Mouse (Mus musculus) small intestine, adult 2 months (tissue): ENCODE measurements around the gene Slc38a6. TPM values are rescaled to one million over a fixed set of nuclear protein-coding genes. Genes with fewer than 3 reads are reported as not detected.

ENCODE experiments used
- H3K27ac ChIP-seq: fragments of 200-500 bp; 2 replicates; pipeline ENCODE4 v1.5.1; 2012; ENCODE audit warnings: low read depth, low read length, control low read depth, inconsistent platforms; ENCODE audit not compliant: insufficient read depth
- H3K27me3 ChIP-seq: fragments of 200-500 bp; 2 replicates; pipeline ENCODE4 v1.6.1; 2012; ENCODE audit warnings: mild to moderate bottlenecking, moderate library complexity, low read length, inconsistent platforms; ENCODE audit not compliant: control insufficient read depth, insufficient read depth
- H3K36me3 ChIP-seq: fragments of 200-500 bp; 2 replicates; pipeline ENCODE4 v1.6.1; 2012; ENCODE audit warnings: mild to moderate bottlenecking, low read length, control low read depth, inconsistent platforms; ENCODE audit not compliant: control insufficient read depth, insufficient read depth
- H3K4me1 ChIP-seq: fragments of 200-500 bp; 2 replicates; pipeline ENCODE4 v1.6.1; 2012; ENCODE audit warnings: low read length, inconsistent platforms, mixed read lengths; ENCODE audit not compliant: control insufficient read depth, insufficient read depth, insufficient read length
- H3K4me3 ChIP-seq: fragments of 200-500 bp; 2 replicates; pipeline ENCODE4 v1.5.1; 2012; ENCODE audit warnings: low read depth, mild to moderate bottlenecking, control low read depth, inconsistent platforms, low read length, moderate library complexity
- CTCF ChIP-seq: fragments of 200-500 bp; IDR thresholded peaks from 2 replicates; pipeline ENCODE4 v1.5.1; 2012; ENCODE audit warnings: low read depth, mild to moderate bottlenecking, control low read depth, inconsistent platforms, low read length, moderate library complexity, mixed read lengths; ENCODE audit not compliant: insufficient replicate concordance, insufficient read length; ENCODE audit errors: extremely low read depth
- POLR2A ChIP-seq: fragments of 200-500 bp; IDR thresholded peaks from 2 replicates; pipeline ENCODE4 v1.6.1; 2012; ENCODE audit warnings: low read depth, mild to moderate bottlenecking, control low read depth, inconsistent platforms, low read length, moderate library complexity
- WGBS: fragments of 180-500 bp; shearing (Covaris S2); methylation state at CpG from one replicate; pipeline ENCODE4 v1.1.7; 2018; 5-methylcytosine and 5-hydroxymethylcytosine counted together
- polyA plus RNA-seq: library from polyadenylated mRNA; depleted of rRNA; stranded (reverse); fragments of >200 nt; gene quantifications from 2 replicates; pipeline ENCODE4 v1.2.3, GENCODE M21; 2012

Gene Slc38a6
- polyA plus RNA-seq, 1 experiment: 13.6 TPM

DNA sequence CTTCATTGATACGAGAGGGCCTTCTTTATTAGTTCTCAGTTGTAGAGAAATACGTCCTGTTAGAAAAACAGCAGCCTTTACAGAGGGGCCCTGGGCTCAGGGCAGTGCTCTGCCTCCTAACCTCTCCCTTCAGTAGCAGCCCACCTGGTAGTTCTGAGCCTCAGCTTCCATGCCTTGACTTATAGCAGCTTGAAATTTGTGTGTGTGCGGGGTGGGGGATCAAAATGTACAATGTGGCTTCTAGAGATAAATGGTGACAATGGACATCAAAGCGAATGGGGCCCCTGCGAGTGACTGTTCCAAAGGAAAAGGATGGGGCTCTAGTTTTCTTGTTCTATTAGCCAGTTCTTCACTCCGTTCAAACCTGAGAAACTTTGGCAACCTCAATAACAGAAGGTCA is 76.8 kb downstream of the Slc38a6 start:
- no peaks in the 10 kb centered on the region for H3K36me3 ChIP-seq
- TF ChIP-seq POLR2A: no peak
- TF ChIP-seq CTCF: no peak
- H3K27me3 ChIP-seq: no peaks in the 10 kb centered on the region
- no peak overlapping the region for H3K27ac ChIP-seq
- no peak overlapping the region for H3K4me3 ChIP-seq
- WGBS: 79% methylated on average over 6 of the region's 6 CpGs
- H3K4me1 ChIP-seq: no peaks in the 10 kb centered on the region

DNA sequence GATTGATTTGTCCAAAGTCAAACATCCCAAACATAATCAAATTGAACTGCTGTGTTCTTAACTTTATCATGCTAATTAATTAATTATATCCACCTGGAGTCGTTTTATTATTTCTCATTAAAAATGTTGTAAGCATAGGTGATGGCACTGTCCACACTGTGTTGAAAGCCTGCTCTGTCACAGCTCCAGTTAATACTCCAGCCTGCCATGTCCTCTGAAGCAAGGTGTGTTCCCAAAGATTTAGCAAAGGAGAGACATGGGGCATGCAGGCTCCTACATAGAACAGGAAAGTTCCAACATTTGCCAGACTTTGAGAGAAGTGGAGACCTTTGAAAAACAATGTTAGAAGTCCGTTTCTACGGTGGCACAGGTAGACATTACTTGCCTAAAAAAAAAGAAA is 77.4 kb downstream of the Slc38a6 start:
- no peaks in the 10 kb centered on the region for H3K27me3 ChIP-seq
- TF ChIP-seq CTCF (no peak), POLR2A (no peak)
- 76% methylated on average over 3 of the region's 3 CpGs for WGBS
- H3K4me1 ChIP-seq: no peaks in the 10 kb centered on the region
- H3K4me3 ChIP-seq: no peak overlapping the region
- H3K36me3 ChIP-seq: no peaks in the 10 kb centered on the region
- H3K27ac ChIP-seq: no peak overlapping the region

DNA sequence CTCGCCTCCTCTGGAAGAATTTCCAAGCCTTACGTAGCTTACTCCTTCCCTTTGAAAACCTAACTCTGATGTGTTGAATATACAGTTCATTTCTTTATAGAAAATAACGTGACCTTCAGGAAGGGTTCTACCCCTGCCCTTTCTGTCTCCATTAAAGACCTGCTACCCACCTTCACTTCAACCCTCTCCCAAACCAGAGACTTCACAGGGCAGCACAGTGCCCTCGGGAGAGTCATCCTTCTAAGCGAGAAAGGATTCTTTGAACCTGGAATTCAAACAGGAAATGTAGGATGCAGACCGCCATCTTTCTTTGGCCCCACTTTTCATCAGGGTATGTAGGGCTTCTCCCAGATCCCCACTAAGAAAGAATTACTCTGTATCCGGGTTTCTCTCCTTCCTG is 80.0 kb downstream of the Slc38a6 start:
- H3K4me1 ChIP-seq: no peaks in the 10 kb centered on the region
- TF ChIP-seq POLR2A (no peak), CTCF (no peak)
- no peak overlapping the region for H3K27ac ChIP-seq
- WGBS: 84% methylated on average over 7 of the region's 7 CpGs
- H3K4me3 ChIP-seq: no peak overlapping the region
- no peaks in the 10 kb centered on the region for H3K36me3 ChIP-seq
- no peaks in the 10 kb centered on the region for H3K27me3 ChIP-seq

DNA sequence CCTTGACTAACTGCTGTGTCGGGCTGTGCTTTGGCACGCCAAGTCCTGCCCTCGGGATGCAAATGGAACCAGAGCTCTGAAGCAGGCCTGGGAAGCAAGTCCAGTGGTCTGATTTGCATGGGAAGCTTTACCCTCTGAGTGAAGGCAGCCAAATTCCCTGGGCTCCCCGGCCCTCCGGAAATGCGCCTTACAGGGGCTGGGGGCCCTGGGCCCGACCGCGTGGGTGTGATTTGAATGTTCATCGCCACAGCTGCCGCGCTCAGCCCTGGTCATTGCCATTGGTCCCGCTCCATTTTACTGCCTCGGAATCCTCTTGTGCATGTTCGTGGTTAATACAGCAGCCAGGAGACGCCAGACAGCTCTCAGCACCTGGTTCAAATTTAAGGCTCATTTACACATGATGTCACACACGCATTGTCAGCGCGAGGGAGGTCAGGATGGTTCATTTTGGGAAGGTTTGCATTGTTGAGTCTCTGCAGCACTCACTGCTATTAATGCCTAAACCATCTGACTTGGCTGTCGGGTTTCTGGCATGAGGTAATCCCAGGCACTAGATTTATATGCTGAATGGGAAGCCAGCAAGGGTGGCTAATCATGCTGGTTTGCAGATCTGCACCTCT is 81.0 kb downstream of the Slc38a6 start:
- Histone ChIP-seq H3K27ac (no peak overlapping the region), H3K36me3 (no peaks in the 10 kb centered on the region), H3K4me3 (no peak overlapping the region), H3K27me3 (no peaks in the 10 kb centered on the region), H3K4me1 (no peaks in the 10 kb centered on the region)
- no peak for TF ChIP-seq POLR2A
- no peak for TF ChIP-seq CTCF
- WGBS: 52% methylated on average over 20 of the region's 20 CpGs

DNA sequence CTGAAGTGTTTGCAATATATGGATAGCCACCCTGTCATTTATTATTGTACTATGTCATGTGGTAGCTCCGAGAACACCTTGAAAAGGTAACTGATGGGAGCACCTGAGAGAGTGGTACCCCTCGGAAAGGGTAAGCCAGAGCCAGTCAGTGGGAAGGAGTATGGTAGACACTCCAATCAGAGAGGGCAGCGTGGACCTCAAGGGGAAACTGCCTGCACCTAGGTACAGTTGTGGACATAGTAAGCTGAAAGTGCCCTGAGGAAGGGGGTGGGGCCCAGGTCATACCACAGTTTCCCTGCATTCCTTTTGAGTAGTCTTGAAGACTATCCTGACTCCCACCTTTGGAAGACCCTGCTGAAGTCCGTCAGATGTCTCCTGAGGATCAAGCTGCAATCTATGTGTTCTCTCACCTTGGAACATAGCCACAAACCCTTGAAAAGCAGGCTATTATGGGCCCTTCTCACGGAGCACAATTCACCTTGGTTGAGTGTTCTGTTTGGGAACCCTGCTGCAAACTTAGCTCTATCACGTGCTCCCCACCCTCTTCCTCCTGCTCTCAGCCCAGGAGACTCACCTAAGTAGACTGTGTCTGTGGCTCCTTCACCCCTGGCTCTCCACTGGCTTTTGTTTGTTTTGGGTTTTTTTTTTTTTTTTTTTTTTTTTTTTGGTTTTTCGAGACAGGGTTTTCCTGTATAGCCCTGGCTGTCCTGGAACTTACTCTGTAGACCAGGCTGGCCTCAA is 82.5 kb downstream of the Slc38a6 start:
- Histone ChIP-seq H3K4me3 (no peak overlapping the region), H3K4me1 (no peaks in the 10 kb centered on the region), H3K36me3 (no peaks in the 10 kb centered on the region), H3K27me3 (no peaks in the 10 kb centered on the region), H3K27ac (no peak overlapping the region)
- no peak for TF ChIP-seq POLR2A
- no peak for TF ChIP-seq CTCF
- WGBS: 62% methylated on average over 7 of the region's 7 CpGs

DNA sequence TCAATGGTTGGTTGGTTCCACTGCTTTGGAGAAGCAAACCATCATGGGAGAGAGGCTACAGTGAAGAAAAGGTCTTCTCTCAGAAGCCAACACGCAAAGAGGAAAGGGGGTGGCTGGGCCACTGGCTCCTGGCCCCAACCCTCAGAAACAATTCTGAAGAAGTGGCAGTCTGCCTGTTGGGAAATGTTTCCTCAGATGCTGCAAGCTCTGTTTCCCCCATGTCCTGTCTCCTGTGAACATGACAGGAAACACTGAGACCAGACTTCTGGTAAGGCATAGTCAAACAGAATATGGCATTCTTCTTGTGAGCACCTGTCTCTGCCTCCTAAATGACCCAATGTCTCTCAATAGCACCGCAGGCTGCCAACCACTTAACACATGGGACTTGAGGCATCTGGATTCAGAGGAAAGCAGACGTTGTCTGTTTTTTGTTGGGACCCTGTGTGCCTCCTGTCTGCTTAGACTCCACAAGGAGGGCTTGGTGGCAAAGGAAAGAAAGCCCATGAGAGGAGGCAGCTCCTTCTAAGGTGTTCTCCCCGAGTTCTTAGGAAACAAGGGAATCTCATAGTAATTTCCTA is 83.9 kb downstream of the Slc38a6 start:
- Histone ChIP-seq H3K4me1 (no peaks in the 10 kb centered on the region), H3K36me3 (no peaks in the 10 kb centered on the region), H3K27ac (no peak overlapping the region), H3K4me3 (no peak overlapping the region), H3K27me3 (no peaks in the 10 kb centered on the region)
- WGBS: 73% methylated on average over 4 of the region's 4 CpGs
- TF ChIP-seq POLR2A (no peak), CTCF (no peak)

GRCm38 (mm10) chr12:73371132-73371531 is 84.6 kb downstream of the Slc38a6 start:
- 83% methylated on average over 7 of the region's 7 CpGs for WGBS
- Histone ChIP-seq H3K27ac (no peak overlapping the region), H3K36me3 (no peaks in the 10 kb centered on the region), H3K27me3 (no peaks in the 10 kb centered on the region; the same call in 1 of the 2 replicates), H3K4me1 (no peaks in the 10 kb centered on the region), H3K4me3 (no peak overlapping the region)
- TF ChIP-seq POLR2A (no peak), CTCF (no peak)
